Mouse (Mus musculus) neural tube, embryonic 11.5 days (tissue): Measurements from ENCODE around the gene Fam189a1. TPM values are rescaled to one million over a fixed set of nuclear protein-coding genes. Genes with fewer than 3 reads are reported as not detected.

ENCODE experiments used
- ATAC-seq: fragments of 200-750 bp; cut with Nextera tagmentation; 2 replicates; pipeline ENCODE4 v1.8.0; 2017; ENCODE audit warnings: moderate number of reproducible peaks, mild to moderate bottlenecking, moderate TSS enrichment, moderate library complexity; ENCODE audit not compliant: insufficient read depth, low FRiP score, low TSS enrichment
- DNase-seq: peaks from one replicate; pipeline ENCODE4 v3.0.0-alpha.2; 2015; ENCODE audit warnings: low spot score
- H3K27ac ChIP-seq: fragments of 300-500 bp; sonication (generic); 2 replicates; pipeline ENCODE4 v1.5.1; 2014; ENCODE audit warnings: low read depth, mild to moderate bottlenecking, low read length
- H3K27me3 ChIP-seq: fragments of 300-500 bp; sonication (generic); 2 replicates; pipeline ENCODE4 v1.6.1; 2014; ENCODE audit warnings: mild to moderate bottlenecking, low read length, mixed read lengths; ENCODE audit not compliant: control insufficient read depth, insufficient read depth
- H3K36me3 ChIP-seq: fragments of 300-500 bp; sonication (generic); 2 replicates; pipeline ENCODE4 v1.6.1; 2014; ENCODE audit warnings: mild to moderate bottlenecking, low read length, moderate library complexity, mixed read lengths; ENCODE audit not compliant: control insufficient read depth, insufficient read depth
- H3K4me1 ChIP-seq: fragments of 300-500 bp; sonication (generic); 2 replicates; pipeline ENCODE4 v1.6.1; 2014; ENCODE audit warnings: low read length, mixed read lengths; ENCODE audit not compliant: control insufficient read depth, insufficient read depth
- H3K4me2 ChIP-seq: fragments of 300-500 bp; sonication (generic); 2 replicates; pipeline ENCODE4 v1.6.1; 2014; ENCODE audit warnings: low read depth, mild to moderate bottlenecking, moderate library complexity
- H3K4me3 ChIP-seq: fragments of 300-500 bp; sonication (generic); 2 replicates; pipeline ENCODE4 v1.5.1; 2014; ENCODE audit warnings: low read depth, low read length
- H3K9ac ChIP-seq: fragments of 300-500 bp; sonication (generic); 2 replicates; pipeline ENCODE4 v1.6.1; 2014; ENCODE audit warnings: mild to moderate bottlenecking, low read length
- H3K9me3 ChIP-seq: fragments of 300-500 bp; sonication (generic); 2 replicates; pipeline ENCODE4 v1.6.1; 2016; ENCODE audit warnings: low read length; ENCODE audit not compliant: control insufficient read depth
- WGBS: fragments of 180-500 bp; shearing (Covaris S2); extraction: QIAGEN DNeasy Blood & Tissue Kit; methylation state at CpG from one replicate; pipeline ENCODE4 v1.1.7; 2014; 5-methylcytosine and 5-hydroxymethylcytosine counted together
- polyA plus RNA-seq: library from polyadenylated mRNA; unstranded; fragments of >200 nt; fragmentation: Nextera tagmentation; extraction: Ambion mirVana; gene quantifications from 2 replicates; pipeline ENCODE4 v1.2.1, GENCODE M21; 2014

Gene Fam189a1
- polyA plus RNA-seq, 1 experiment from 2014 or later, result 5.6 TPM

GRCm38 (mm10) chr7:65115366-65115765, 41.0 kb downstream of the Fam189a1 start:
- whole genome bisulfite sequencing, result 85% methylated on average over 3 of the region's 3 CpGs
- Histone ChIP-seq H3K4me1 (no peaks in the 10 kb centered on the region), H3K36me3 (no peaks in the 10 kb centered on the region), H3K4me3 (no peak overlapping the region), H3K4me2 (no peak overlapping the region), H3K27me3 (no peaks in the 10 kb centered on the region), H3K27ac (no peak overlapping the region), H3K9ac (no peak overlapping the region), H3K9me3 (no peaks in the 10 kb centered on the region)
- ATAC-seq, result no peak
- DNase-seq, result no peak

GRCm38 (mm10) chr7:65111664-65112063, 44.7 kb downstream of the Fam189a1 start:
- H3K4me2 ChIP-seq, result no peak overlapping the region
- H3K9me3 ChIP-seq, result no peaks in the 10 kb centered on the region
- DNase-seq, result no peak
- no peaks in the 10 kb centered on the region for H3K4me1 ChIP-seq
- 93% methylated on average over 9 of the region's 9 CpGs for WGBS
- ATAC-seq, result no peak
- H3K4me3 ChIP-seq, result no peak overlapping the region
- no peak overlapping the region for H3K9ac ChIP-seq
- no peak overlapping the region for H3K27ac ChIP-seq
- no peaks in the 10 kb centered on the region for H3K27me3 ChIP-seq
- H3K36me3 ChIP-seq, result no peaks in the 10 kb centered on the region

- Histone ChIP-seq H3K4me1 (no peaks in the 10 kb centered on the region), H3K4me2 (no peak overlapping the region), H3K36me3 (no peaks in the 10 kb centered on the region), H3K27me3 (no peaks in the 10 kb centered on the region), H3K4me3 (no peak overlapping the region), H3K9ac (no peak overlapping the region), H3K27ac (no peak overlapping the region), H3K9me3 (no peaks in the 10 kb centered on the region)
- ATAC-seq, result no peak
- DNase-seq, result no peak
- 91% methylated on average over 3 of the region's 3 CpGs for WGBS
These were observed 50.8 kb downstream of the Fam189a1 start for GRCm38 (mm10) chr7:65105566-65105965.

GRCm38 (mm10) chr7:65105097-65105467, 51.3 kb downstream of the Fam189a1 start:
- no peaks in the 10 kb centered on the region for H3K4me1 ChIP-seq
- no peak for ATAC-seq
- no peaks in the 10 kb centered on the region for H3K36me3 ChIP-seq
- H3K4me2 ChIP-seq, result no peak overlapping the region
- no peaks in the 10 kb centered on the region for H3K9me3 ChIP-seq
- H3K27ac ChIP-seq, result no peak overlapping the region
- no peak for DNase-seq
- no peaks in the 10 kb centered on the region for H3K27me3 ChIP-seq
- 91% methylated on average over 4 of the region's 4 CpGs for WGBS
- H3K9ac ChIP-seq, result no peak overlapping the region
- H3K4me3 ChIP-seq, result no peak overlapping the region

- H3K27ac ChIP-seq, result no peak overlapping the region
- no peak overlapping the region for H3K9ac ChIP-seq
- 90% methylated on average over 17 of the region's 17 CpGs for WGBS
- no peaks in the 10 kb centered on the region for H3K27me3 ChIP-seq
- H3K36me3 ChIP-seq, result no peaks in the 10 kb centered on the region
- DNase-seq (no peak), ATAC-seq (no peak)
- H3K4me3 ChIP-seq, result no peak overlapping the region
- H3K4me1 ChIP-seq, result no peaks in the 10 kb centered on the region
- H3K4me2 ChIP-seq, result no peak overlapping the region
- no peaks in the 10 kb centered on the region for H3K9me3 ChIP-seq
These were observed 51.9 kb downstream of the Fam189a1 start for GRCm38 (mm10) chr7:65104207-65105096.

- Histone ChIP-seq H3K27me3 (no peaks in the 10 kb centered on the region), H3K4me2 (no peak overlapping the region), H3K9ac (no peak overlapping the region), H3K9me3 (no peaks in the 10 kb centered on the region), H3K27ac (no peak overlapping the region), H3K4me1 (no peaks in the 10 kb centered on the region), H3K36me3 (no peaks in the 10 kb centered on the region), H3K4me3 (no peak overlapping the region)
- ATAC-seq, result no peak
- DNase-seq, result no peak
- WGBS, result 100% methylated on average over 2 of the region's 2 CpGs
These were observed 54.7 kb downstream of the Fam189a1 start for GRCm38 (mm10) chr7:65101661-65102060.

- Histone ChIP-seq H3K9ac (no peak overlapping the region), H3K36me3 (no peaks in the 10 kb centered on the region), H3K27ac (no peak overlapping the region), H3K9me3 (no peaks in the 10 kb centered on the region), H3K27me3 (no peaks in the 10 kb centered on the region), H3K4me3 (no peak overlapping the region), H3K4me1 (no peaks in the 10 kb centered on the region), H3K4me2 (no peak overlapping the region)
- no peak for DNase-seq
- WGBS, result 94% methylated on average over 14 of the region's 14 CpGs
- no peak for ATAC-seq
These were observed 58.7 kb downstream of the Fam189a1 start for GRCm38 (mm10) chr7:65097708-65098107.

GRCm38 (mm10) chr7:65095631-65096107, 60.7 kb downstream of the Fam189a1 start:
- no peak for DNase-seq
- Histone ChIP-seq H3K27me3 (no peaks in the 10 kb centered on the region), H3K9ac (no peak overlapping the region), H3K4me3 (no peak overlapping the region), H3K36me3 (no peaks in the 10 kb centered on the region), H3K9me3 (no peaks in the 10 kb centered on the region), H3K27ac (no peak overlapping the region), H3K4me2 (no peak overlapping the region), H3K4me1 (no peaks in the 10 kb centered on the region)
- no peak for ATAC-seq
- WGBS, result 67% methylated on average over 5 of the region's 5 CpGs

GRCm38 (mm10) chr7:65093314-65093713, 63.1 kb downstream of the Fam189a1 start:
- no peaks in the 10 kb centered on the region for H3K27me3 ChIP-seq

More at GRCm38 (mm10) chr7:65093314-65093713, 63.1 kb downstream of the Fam189a1 start:
- H3K4me1 ChIP-seq, result no peaks in the 10 kb centered on the region
- WGBS, result 82% methylated on average over 4 of the region's 4 CpGs
- H3K9me3 ChIP-seq, result no peaks in the 10 kb centered on the region
- no peak overlapping the region for H3K27ac ChIP-seq
- DNase-seq, result no peak
- H3K36me3 ChIP-seq, result no peaks in the 10 kb centered on the region
- no peak overlapping the region for H3K9ac ChIP-seq
- no peak for ATAC-seq
- no peak overlapping the region for H3K4me2 ChIP-seq
- H3K4me3 ChIP-seq, result no peak overlapping the region
